Mouse (Mus musculus): Measurements from ENCODE around the gene Tnik. TPM values are rescaled to one million over a fixed set of nuclear protein-coding genes. Genes with fewer than 3 reads are reported as not detected.

The Tnik gene
- total RNA-seq (2017), result 25.2 and 33.2 TPM in 2 replicates

- peak; percentile 55 to 74 for ATAC-seq (replicated peaks in 1 of 2; ENCODE audit: insufficient read depth in 1 of 2, low FRiP score in 2 of 2, low TSS enrichment in 1 of 2, low read depth in 1 of 2, poor library complexity in 2 of 2, severe bottlenecking in 2 of 2)
Measured at GRCm38 (mm10) chr3:28263002-28263947, at the start of gene Tnik. Gene Tnik, plus strand, starts transcription at chr3:28263214.

- no peak for ATAC-seq (replicated peaks in 1 of 2; ENCODE audit: insufficient read depth in 1 of 2, low FRiP score in 2 of 2, low TSS enrichment in 1 of 2, low read depth in 1 of 2, poor library complexity in 2 of 2, severe bottlenecking in 2 of 2)
Measured at GRCm38 (mm10) chr3:28214886-28215311, 48.1 kb upstream of the Tnik start.

GRCm38 (mm10) chr3:28217001-28217400, 46.0 kb upstream of the Tnik start:
- ATAC-seq (replicated peaks in 1 of 2; ENCODE audit: insufficient read depth in 1 of 2, low FRiP score in 2 of 2, low TSS enrichment in 1 of 2, low read depth in 1 of 2, poor library complexity in 2 of 2, severe bottlenecking in 2 of 2), result no peak

- ATAC-seq (replicated peaks in 1 of 2; ENCODE audit: insufficient read depth in 1 of 2, low FRiP score in 2 of 2, low TSS enrichment in 1 of 2, low read depth in 1 of 2, poor library complexity in 2 of 2, severe bottlenecking in 2 of 2), result no peak
Measured at GRCm38 (mm10) chr3:28219533-28219932, 43.5 kb upstream of the Tnik start.

- no peak for ATAC-seq (replicated peaks in 1 of 2; ENCODE audit: insufficient read depth in 1 of 2, low FRiP score in 2 of 2, low TSS enrichment in 1 of 2, low read depth in 1 of 2, poor library complexity in 2 of 2, severe bottlenecking in 2 of 2)
Measured at GRCm38 (mm10) chr3:28219964-28220363, 43.0 kb upstream of the Tnik start.

GRCm38 (mm10) chr3:28224437-28225356, 38.3 kb upstream of the Tnik start:
- ATAC-seq (replicated peaks in 1 of 2; ENCODE audit: insufficient read depth in 1 of 2, low FRiP score in 2 of 2, low TSS enrichment in 1 of 2, low read depth in 1 of 2, poor library complexity in 2 of 2, severe bottlenecking in 2 of 2), result no peak

GRCm38 (mm10) chr3:28225357-28225905, 37.6 kb upstream of the Tnik start:
- ATAC-seq (replicated peaks in 1 of 2; ENCODE audit: insufficient read depth in 1 of 2, low FRiP score in 2 of 2, low TSS enrichment in 1 of 2, low read depth in 1 of 2, poor library complexity in 2 of 2, severe bottlenecking in 2 of 2), result no peak

GRCm38 (mm10) chr3:28226181-28226580, 36.8 kb upstream of the Tnik start:
- ATAC-seq (replicated peaks in 1 of 2; ENCODE audit: insufficient read depth in 1 of 2, low FRiP score in 2 of 2, low TSS enrichment in 1 of 2, low read depth in 1 of 2, poor library complexity in 2 of 2, severe bottlenecking in 2 of 2), result no peak

GRCm38 (mm10) chr3:28228930-28229329, 34.1 kb upstream of the Tnik start:
- no peak for ATAC-seq (replicated peaks in 1 of 2; ENCODE audit: insufficient read depth in 1 of 2, low FRiP score in 2 of 2, low TSS enrichment in 1 of 2, low read depth in 1 of 2, poor library complexity in 2 of 2, severe bottlenecking in 2 of 2)

- ATAC-seq (replicated peaks in 1 of 2; ENCODE audit: insufficient read depth in 1 of 2, low FRiP score in 2 of 2, low TSS enrichment in 1 of 2, low read depth in 1 of 2, poor library complexity in 2 of 2, severe bottlenecking in 2 of 2), result no peak
Measured at GRCm38 (mm10) chr3:28229503-28229902, 33.5 kb upstream of the Tnik start.

GRCm38 (mm10) chr3:28232885-28233284, 30.1 kb upstream of the Tnik start:
- no peak for ATAC-seq (replicated peaks in 1 of 2; ENCODE audit: insufficient read depth in 1 of 2, low FRiP score in 2 of 2, low TSS enrichment in 1 of 2, low read depth in 1 of 2, poor library complexity in 2 of 2, severe bottlenecking in 2 of 2)

GRCm38 (mm10) chr3:28234179-28234578, 28.8 kb upstream of the Tnik start:
- ATAC-seq (replicated peaks in 1 of 2; ENCODE audit: insufficient read depth in 1 of 2, low FRiP score in 2 of 2, low TSS enrichment in 1 of 2, low read depth in 1 of 2, poor library complexity in 2 of 2, severe bottlenecking in 2 of 2), result no peak

GRCm38 (mm10) chr3:28236689-28237088, 26.3 kb upstream of the Tnik start:
- ATAC-seq (replicated peaks in 1 of 2; ENCODE audit: insufficient read depth in 1 of 2, low FRiP score in 2 of 2, low TSS enrichment in 1 of 2, low read depth in 1 of 2, poor library complexity in 2 of 2, severe bottlenecking in 2 of 2), result no peak

GRCm38 (mm10) chr3:28238136-28238535, 24.9 kb upstream of the Tnik start:
- ATAC-seq (replicated peaks in 1 of 2; ENCODE audit: insufficient read depth in 1 of 2, low FRiP score in 2 of 2, low TSS enrichment in 1 of 2, low read depth in 1 of 2, poor library complexity in 2 of 2, severe bottlenecking in 2 of 2), result no peak

GRCm38 (mm10) chr3:28242561-28242960, 20.5 kb upstream of the Tnik start:
- ATAC-seq (replicated peaks in 1 of 2; ENCODE audit: insufficient read depth in 1 of 2, low FRiP score in 2 of 2, low TSS enrichment in 1 of 2, low read depth in 1 of 2, poor library complexity in 2 of 2, severe bottlenecking in 2 of 2), result no peak

- peak in 1 of 2 experiments; percentile 25; a peak in 1 of 4 replicates for ATAC-seq (replicated peaks in 1 of 2; ENCODE audit: insufficient read depth in 1 of 2, low FRiP score in 2 of 2, low TSS enrichment in 1 of 2, low read depth in 1 of 2, poor library complexity in 2 of 2, severe bottlenecking in 2 of 2)
Measured at GRCm38 (mm10) chr3:28244244-28244890, 18.6 kb upstream of the Tnik start.

- no peak for ATAC-seq (replicated peaks in 1 of 2; ENCODE audit: insufficient read depth in 1 of 2, low FRiP score in 2 of 2, low TSS enrichment in 1 of 2, low read depth in 1 of 2, poor library complexity in 2 of 2, severe bottlenecking in 2 of 2)
Measured at GRCm38 (mm10) chr3:28248255-28248957, 14.6 kb upstream of the Tnik start.
